ENCODE assay signal across 22 mouse cellular contexts in the genomic region with DNA sequence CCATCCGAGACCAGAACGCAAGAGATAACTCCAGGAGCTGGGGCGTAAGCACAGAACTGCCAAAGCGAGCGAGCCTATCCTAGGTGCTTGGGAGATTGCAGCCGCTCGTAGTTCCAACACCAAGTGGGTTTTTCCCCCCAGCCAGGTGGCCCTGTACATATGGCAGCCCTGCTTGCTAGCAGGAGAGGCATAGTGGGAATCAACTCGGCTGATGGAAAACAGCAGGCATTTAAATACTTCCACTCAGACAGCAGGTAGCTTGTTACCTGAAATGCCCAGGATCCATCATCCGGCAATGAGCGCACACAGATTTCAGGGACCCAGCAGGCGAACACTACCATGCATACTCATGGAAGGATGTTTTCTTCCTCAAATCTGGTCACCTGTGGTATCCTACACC.
DNase-seq lines count a peak whose midpoint lies in the region; ATAC-seq and TF ChIP-seq lines count a peak whose summit lies in the region.
"Had no signal": no experiment of that assay in that cellular context is flagged by ENCODE, and none has a peak within 500 bp of the region (broad histone marks: within the 10 kb centered on the region; RNA-seq: fewer than 3 reads in every experiment).

No protein-coding gene starts in this region.

- TF ChIP-seq POLR2A in kidney, adult 2 months (IDR thresholded peaks at IDR 0.05; ENCODE audit: low read depth, low read length) = no peak

- no peak overlapping the region for H3K9ac ChIP-seq in midbrain, embryonic 11.5 days (ENCODE audit: low read length)
- H3K9ac ChIP-seq in midbrain, postnatal 0 days (replicated peaks; ENCODE audit: low read length, poor library complexity, severe bottlenecking) = no peak overlapping the region
- H3K9ac ChIP-seq: hindbrain, embryonic 14.5 days had no signal

- no peak overlapping the region for H3K4me3 ChIP-seq in midbrain, embryonic 11.5 days (ENCODE audit: low read depth, low read length)
- no peak overlapping the region for H3K4me3 ChIP-seq in midbrain, postnatal 0 days (ENCODE audit: low read depth, low read length)
- no peak overlapping the region for H3K4me3 ChIP-seq in kidney, adult 2 months (ENCODE audit: insufficient read depth, low read depth, low read length)
- H3K4me3 ChIP-seq: embryonic facial prominence, embryonic 10.5 days; forebrain, embryonic 10.5 days; gastrocnemius, adult 2 months; heart, embryonic 10.5 days had no signal

- ATAC-seq in midbrain, embryonic 11.5 days (ENCODE audit: low FRiP score) = no peak
- ATAC-seq in midbrain, postnatal 0 days (ENCODE audit: low FRiP score) = no peak
- ATAC-seq in erythroid progenitor cell, adult 5-6 weeks (replicated peaks; ENCODE audit: low FRiP score, poor library complexity, severe bottlenecking) = no peak
- ATAC-seq: CD4-positive, CD25-positive, alpha-beta regulatory T cell, adult 4 months; forebrain, embryonic 14.5 days; intestine, embryonic 16.5 days had no signal

- no peak for TF ChIP-seq CTCF in midbrain, postnatal 0 days (IDR thresholded peaks at IDR 0.05)
- no peak for TF ChIP-seq CTCF in kidney, adult 2 months (conservative IDR thresholded peaks at IDR 0.05; ENCODE audit: insufficient read depth, insufficient read length, low read depth, low read length)

- no peak overlapping the region for H3K4me2 ChIP-seq in midbrain, embryonic 11.5 days
- H3K4me2 ChIP-seq in midbrain, postnatal 0 days (ENCODE audit: low read depth, low read length, poor library complexity, severe bottlenecking) = no peak overlapping the region
- H3K4me2 ChIP-seq: hindbrain, embryonic 14.5 days had no signal

- no peaks in the 10 kb centered on the region for H3K4me1 ChIP-seq in midbrain, embryonic 11.5 days (ENCODE audit: control insufficient read depth, insufficient read depth, low read length)
- no peaks in the 10 kb centered on the region for H3K4me1 ChIP-seq in midbrain, postnatal 0 days (ENCODE audit: insufficient read depth, low read length)
- H3K4me1 ChIP-seq in kidney, adult 2 months (ENCODE audit: control insufficient read depth, insufficient read depth, low read length) = no peaks in the 10 kb centered on the region
- H3K4me1 ChIP-seq: embryonic facial prominence, embryonic 10.5 days; heart, embryonic 10.5 days had no signal

- DNase-seq in midbrain, embryonic 11.5 days (ENCODE audit: low spot score, missing footprints) = peak; percentile 47
- no peak for DNase-seq in midbrain, postnatal 0 days (ENCODE audit: low spot score)
- peak; percentile 78 to 86 for DNase-seq in cerebellum, adult 18-20 months
- DNase-seq in cerebellum, adult 9-11 months = peak; percentile 92
- DNase-seq in cerebellum, postnatal 36 days = peak; percentile 72 to 84
- DNase-seq in kidney, adult 2 months = no peak
- DNase-seq in adrenal gland, postnatal 10 days = no peak
- DNase-seq: adrenal gland, adult 8-10 months; gastrocnemius, adult 2 months; gastrocnemius, postnatal 36 days; heart, adult 18-20 months; heart, postnatal 10 days; kidney, adult 9 months had no signal

- no peak overlapping the region for H3K27ac ChIP-seq in midbrain, embryonic 11.5 days (ENCODE audit: low read depth, low read length)
- H3K27ac ChIP-seq in midbrain, postnatal 0 days (ENCODE audit: low read depth, low read length) = no peak overlapping the region
- H3K27ac ChIP-seq in kidney, adult 2 months (ENCODE audit: insufficient read depth, low read depth, low read length) = no peak overlapping the region
- H3K27ac ChIP-seq: embryonic facial prominence, embryonic 10.5 days; forebrain, embryonic 10.5 days; gastrocnemius, adult 2 months; heart, embryonic 10.5 days; hindbrain, embryonic 14.5 days had no signal

- H3K36me3 ChIP-seq in midbrain, embryonic 11.5 days (ENCODE audit: control insufficient read depth, insufficient read depth, low read length) = no peaks in the 10 kb centered on the region
- H3K36me3 ChIP-seq in midbrain, postnatal 0 days (ENCODE audit: insufficient read depth, low read length) = no peaks in the 10 kb centered on the region
- H3K36me3 ChIP-seq in kidney, adult 2 months (ENCODE audit: control insufficient read depth, insufficient read depth, low read length) = no peaks in the 10 kb centered on the region
- H3K36me3 ChIP-seq: embryonic facial prominence, embryonic 10.5 days; forebrain, embryonic 10.5 days; G1E; heart, embryonic 10.5 days had no signal

- no peaks in the 10 kb centered on the region for H3K9me3 ChIP-seq in midbrain, embryonic 11.5 days (ENCODE audit: control insufficient read depth, low read length)
- no peaks in the 10 kb centered on the region for H3K9me3 ChIP-seq in midbrain, postnatal 0 days (ENCODE audit: low read length)
- H3K9me3 ChIP-seq: embryonic facial prominence, embryonic 10.5 days; forebrain, embryonic 10.5 days; heart, embryonic 10.5 days had no signal

- 86% methylated on average over 11 of the region's 11 CpGs for WGBS in midbrain, embryonic 11.5 days
- WGBS in midbrain, postnatal 0 days = 86% methylated on average over 11 of the region's 11 CpGs
- 93% methylated on average over 11 of the region's 11 CpGs for WGBS in kidney, adult 2 months

- H3K27me3 ChIP-seq in midbrain, embryonic 11.5 days (ENCODE audit: control insufficient read depth, insufficient read depth, low read length) = 0 out of 2 replicates have a peak, but pooled peaks cover 3% of the 10 kb centered on the region
- H3K27me3 ChIP-seq in midbrain, postnatal 0 days (ENCODE audit: insufficient read depth, low read length) = no peaks in the 10 kb centered on the region
- H3K27me3 ChIP-seq in kidney, adult 2 months (replicated peaks; ENCODE audit: control insufficient read depth, insufficient read depth, low read length) = no peaks in the 10 kb centered on the region

Comparison
In these comparisons a context has a peak if more than half of its experiments do, and no peak if none do; other contexts are left out.
1. DNase-seq: peak in midbrain, embryonic 11.5 days (single experiment), cerebellum, adult 18-20 months (2 of 2), cerebellum, adult 9-11 months (single experiment) and cerebellum, postnatal 36 days (2 of 2); none in midbrain, postnatal 0 days (single experiment), kidney, adult 2 months (single experiment) and adrenal gland, postnatal 10 days (single experiment).